Comparison of ENCODE assay signal across 32 mouse cellular contexts in the genomic region with DNA sequence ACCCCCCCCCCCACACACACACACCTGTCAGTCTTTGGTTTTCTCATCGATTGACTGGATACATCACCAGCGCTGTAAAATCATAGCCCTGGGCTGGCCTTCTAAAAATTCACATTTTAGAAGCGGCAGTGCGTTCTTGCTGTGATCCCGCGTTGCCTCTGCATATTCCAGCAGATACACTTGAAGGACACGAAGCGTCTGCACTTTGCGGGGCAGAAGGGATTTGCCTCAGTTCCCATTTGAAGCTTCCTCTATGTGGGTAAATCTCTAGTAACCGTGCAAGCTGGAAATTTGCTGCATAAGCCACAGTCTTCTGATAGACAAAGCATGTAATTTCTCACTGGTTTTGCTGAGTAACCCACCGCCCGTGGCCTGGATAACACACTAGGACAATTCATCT.
DNase-seq lines count a peak whose midpoint lies in the region; ATAC-seq and TF ChIP-seq lines count a peak whose summit lies in the region.
"Had no signal": no experiment of that assay in that cellular context is flagged by ENCODE, and none has a peak within 500 bp of the region (broad histone marks: within the 10 kb centered on the region; RNA-seq: fewer than 3 reads in every experiment).

No protein-coding gene starts in this region.

- H3K9me3 ChIP-seq in hindbrain, embryonic 13.5 days, result no peaks in the 10 kb centered on the region
- no peaks in the 10 kb centered on the region for H3K9me3 ChIP-seq in hindbrain, embryonic 14.5 days (ENCODE audit: control insufficient read depth, low read length)
- no peaks in the 10 kb centered on the region for H3K9me3 ChIP-seq in midbrain, embryonic 11.5 days (ENCODE audit: control insufficient read depth, low read length)
- H3K9me3 ChIP-seq in midbrain, postnatal 0 days (ENCODE audit: low read length), result no peaks in the 10 kb centered on the region
- H3K9me3 ChIP-seq in midbrain, embryonic 12.5 days, result no peaks in the 10 kb centered on the region
- H3K9me3 ChIP-seq in midbrain, embryonic 16.5 days (replicated peaks; ENCODE audit: control insufficient read depth, low read length, poor library complexity, severe bottlenecking), result no peaks in the 10 kb centered on the region
- H3K9me3 ChIP-seq: embryonic facial prominence, embryonic 10.5 days; embryonic facial prominence, embryonic 13.5 days; forebrain, embryonic 12.5 days; forebrain, embryonic 15.5 days; G1E; heart, embryonic 12.5 days; heart, embryonic 15.5 days had no signal

- 58% methylated on average over 12 of the region's 12 CpGs for WGBS in hindbrain, embryonic 13.5 days
- WGBS in hindbrain, embryonic 14.5 days, result 45% methylated on average over 12 of the region's 12 CpGs
- WGBS in midbrain, embryonic 11.5 days, result 54% methylated on average over 12 of the region's 12 CpGs
- WGBS in midbrain, postnatal 0 days, result 40% methylated on average over 12 of the region's 12 CpGs
- 40% methylated on average over 12 of the region's 12 CpGs for WGBS in midbrain, embryonic 12.5 days
- WGBS in midbrain, embryonic 16.5 days, result 34% methylated on average over 12 of the region's 12 CpGs

- no peak overlapping the region for H3K4me2 ChIP-seq in hindbrain, embryonic 13.5 days
- no peak overlapping the region for H3K4me2 ChIP-seq in hindbrain, embryonic 14.5 days (replicated peaks)
- no peak overlapping the region for H3K4me2 ChIP-seq in midbrain, embryonic 11.5 days
- H3K4me2 ChIP-seq in midbrain, postnatal 0 days (ENCODE audit: low read depth, low read length, poor library complexity, severe bottlenecking), result no peak overlapping the region
- 0 out of 2 replicates have a peak overlapping the region, but pooled peaks have one; percentile 3 for H3K4me2 ChIP-seq in midbrain, embryonic 12.5 days (replicated peaks)
- H3K4me2 ChIP-seq in midbrain, embryonic 16.5 days (ENCODE audit: low read length), result peak overlapping the region; percentile 17; the same call in 1 of the 2 replicates
- H3K4me2 ChIP-seq: embryonic facial prominence, embryonic 13.5 days; forebrain, embryonic 15.5 days; heart, embryonic 12.5 days; heart, embryonic 15.5 days had no signal

- H3K27me3 ChIP-seq in hindbrain, embryonic 13.5 days, result no peaks in the 10 kb centered on the region
- H3K27me3 ChIP-seq in hindbrain, embryonic 14.5 days (ENCODE audit: control insufficient read depth, insufficient read depth, low read length), result no peaks in the 10 kb centered on the region
- H3K27me3 ChIP-seq in midbrain, embryonic 11.5 days (ENCODE audit: control insufficient read depth, insufficient read depth, low read length), result no peaks in the 10 kb centered on the region
- no peaks in the 10 kb centered on the region for H3K27me3 ChIP-seq in midbrain, postnatal 0 days (ENCODE audit: insufficient read depth, low read length)
- no peaks in the 10 kb centered on the region; the same call in 1 of the 2 replicates for H3K27me3 ChIP-seq in midbrain, embryonic 12.5 days
- H3K27me3 ChIP-seq in midbrain, embryonic 16.5 days (ENCODE audit: control insufficient read depth, insufficient read depth, low read depth, low read length), result no peaks in the 10 kb centered on the region
- H3K27me3 ChIP-seq: CH12.LX; embryonic facial prominence, embryonic 13.5 days; forebrain, embryonic 12.5 days; forebrain, embryonic 15.5 days; heart, embryonic 12.5 days; heart, embryonic 15.5 days; Patski had no signal

- no peaks in the 10 kb centered on the region for H3K36me3 ChIP-seq in hindbrain, embryonic 13.5 days
- no peaks in the 10 kb centered on the region for H3K36me3 ChIP-seq in hindbrain, embryonic 14.5 days (replicated peaks; ENCODE audit: control insufficient read depth, insufficient read depth)
- no peaks in the 10 kb centered on the region for H3K36me3 ChIP-seq in midbrain, embryonic 11.5 days (ENCODE audit: control insufficient read depth, insufficient read depth, low read length)
- H3K36me3 ChIP-seq in midbrain, postnatal 0 days (ENCODE audit: insufficient read depth, low read length), result no peaks in the 10 kb centered on the region
- H3K36me3 ChIP-seq in midbrain, embryonic 12.5 days, result no peaks in the 10 kb centered on the region
- no peaks in the 10 kb centered on the region for H3K36me3 ChIP-seq in midbrain, embryonic 16.5 days (ENCODE audit: control insufficient read depth, insufficient read depth, low read length)
- H3K36me3 ChIP-seq: embryonic facial prominence, embryonic 10.5 days; embryonic facial prominence, embryonic 13.5 days; forebrain, embryonic 12.5 days; forebrain, embryonic 15.5 days; heart, embryonic 12.5 days; heart, embryonic 15.5 days had no signal

- no peak for TF ChIP-seq CTCF in midbrain, postnatal 0 days (IDR thresholded peaks at IDR 0.05)

- 0 out of 2 replicates have a peak overlapping the region, but pooled peaks have one; percentile 26 for H3K9ac ChIP-seq in hindbrain, embryonic 13.5 days
- H3K9ac ChIP-seq in hindbrain, embryonic 14.5 days, result no peak overlapping the region
- H3K9ac ChIP-seq in midbrain, embryonic 11.5 days (ENCODE audit: low read length), result no peak overlapping the region
- no peak overlapping the region for H3K9ac ChIP-seq in midbrain, postnatal 0 days (replicated peaks; ENCODE audit: low read length, poor library complexity, severe bottlenecking)
- no peak overlapping the region for H3K9ac ChIP-seq in midbrain, embryonic 12.5 days (replicated peaks)
- H3K9ac ChIP-seq in midbrain, embryonic 16.5 days (ENCODE audit: low read depth, low read length), result no peak overlapping the region
- H3K9ac ChIP-seq: embryonic facial prominence, embryonic 13.5 days; forebrain, embryonic 12.5 days; forebrain, embryonic 15.5 days; heart, embryonic 12.5 days; heart, embryonic 15.5 days had no signal

- no peak overlapping the region for H3K27ac ChIP-seq in hindbrain, embryonic 13.5 days
- no peak overlapping the region for H3K27ac ChIP-seq in hindbrain, embryonic 14.5 days
- H3K27ac ChIP-seq in midbrain, embryonic 11.5 days (ENCODE audit: low read depth, low read length), result no peak overlapping the region
- H3K27ac ChIP-seq in midbrain, postnatal 0 days (ENCODE audit: low read depth, low read length), result no peak overlapping the region
- H3K27ac ChIP-seq in midbrain, embryonic 12.5 days (replicated peaks), result 0 out of 2 replicates have a peak overlapping the region, but pooled peaks have one; percentile 10
- no peak overlapping the region for H3K27ac ChIP-seq in midbrain, embryonic 16.5 days (ENCODE audit: low read length)
- H3K27ac ChIP-seq: embryonic facial prominence, embryonic 10.5 days; embryonic facial prominence, embryonic 13.5 days; forebrain, embryonic 12.5 days; forebrain, embryonic 15.5 days; heart, embryonic 15.5 days; hindbrain, postnatal 0 days had no signal

- peaks cover 30% of the 10 kb centered on the region for H3K4me1 ChIP-seq in hindbrain, embryonic 13.5 days (replicated peaks)
- peaks cover 32% of the 10 kb centered on the region for H3K4me1 ChIP-seq in hindbrain, embryonic 14.5 days (replicated peaks; ENCODE audit: control insufficient read depth, insufficient read depth, low read length)
- peaks cover 36% of the 10 kb centered on the region for H3K4me1 ChIP-seq in midbrain, embryonic 11.5 days (ENCODE audit: control insufficient read depth, insufficient read depth, low read length)
- no peaks in the 10 kb centered on the region for H3K4me1 ChIP-seq in midbrain, postnatal 0 days (ENCODE audit: insufficient read depth, low read length)
- peaks cover 43% of the 10 kb centered on the region for H3K4me1 ChIP-seq in midbrain, embryonic 12.5 days
- peaks cover 27% of the 10 kb centered on the region for H3K4me1 ChIP-seq in midbrain, embryonic 16.5 days (ENCODE audit: control insufficient read depth, insufficient read depth, low read length)

- no peak overlapping the region for H3K4me3 ChIP-seq in hindbrain, embryonic 13.5 days
- no peak overlapping the region for H3K4me3 ChIP-seq in hindbrain, embryonic 14.5 days (replicated peaks; ENCODE audit: low read length)
- H3K4me3 ChIP-seq in midbrain, embryonic 11.5 days (ENCODE audit: low read depth, low read length), result no peak overlapping the region
- H3K4me3 ChIP-seq in midbrain, postnatal 0 days (ENCODE audit: low read depth, low read length), result no peak overlapping the region
- no peak overlapping the region for H3K4me3 ChIP-seq in midbrain, embryonic 12.5 days
- no peak overlapping the region for H3K4me3 ChIP-seq in midbrain, embryonic 16.5 days (ENCODE audit: low read depth, low read length)
- H3K4me3 ChIP-seq: embryonic facial prominence, embryonic 10.5 days; embryonic facial prominence, embryonic 13.5 days; erythroblast, embryonic 14.5 days; forebrain, embryonic 12.5 days; forebrain, embryonic 15.5 days; heart, embryonic 12.5 days; heart, embryonic 15.5 days had no signal

- peak; percentile 1; the same call in 1 of the 2 replicates for ATAC-seq in hindbrain, embryonic 13.5 days (ENCODE audit: low FRiP score)
- no peak for ATAC-seq in hindbrain, embryonic 14.5 days (ENCODE audit: low FRiP score)
- no peak for ATAC-seq in midbrain, embryonic 11.5 days (ENCODE audit: low FRiP score)
- no peak for ATAC-seq in midbrain, postnatal 0 days (ENCODE audit: low FRiP score)
- ATAC-seq in midbrain, embryonic 12.5 days (ENCODE audit: low FRiP score, low read depth), result no peak
- no peak for ATAC-seq in midbrain, embryonic 16.5 days
- ATAC-seq in activated CD4-positive, CD25-positive, alpha-beta regulatory T cell, adult 4 months, result no peak
- ATAC-seq: hindbrain, postnatal 0 days; inflammation-experienced regulatory T-cells, adult 6 months; Patski had no signal

- no peak for DNase-seq in hindbrain, embryonic 14.5 days (ENCODE audit: low spot score)
- DNase-seq in midbrain, embryonic 11.5 days (ENCODE audit: low spot score, missing footprints), result peak; percentile 84
- DNase-seq in midbrain, postnatal 0 days (ENCODE audit: low spot score), result no peak
- no peak for DNase-seq in kidney, adult 11 months
- DNase-seq: adrenal gland, adult 2 months; adrenal gland, postnatal 14 days; B cell, adult 2 months; cerebellum, adult 11-12 months; cerebellum, adult 8-10 months; cerebellum, postnatal 10 days; cerebellum, postnatal 36 days; embryo, embryonic 11 days; gastrocnemius, postnatal 25 days; heart, adult 18-20 months; heart, postnatal 10 days; heart, postnatal 4 days had no signal

Comparison
In these comparisons a context has a peak if more than half of its experiments do, and no peak if none do; other contexts are left out.
1. H3K4me2 ChIP-seq: peak in midbrain, embryonic 12.5 days (single experiment) and midbrain, embryonic 16.5 days (single experiment); none in hindbrain, embryonic 13.5 days (single experiment), hindbrain, embryonic 14.5 days (single experiment), midbrain, embryonic 11.5 days (single experiment) and midbrain, postnatal 0 days (single experiment).